Comparison of ENCODE assay signal across 8 mouse cellular contexts in genomic region chr7:144552274-144552673, GRCm38 (mm10). TPM values are rescaled to one million over a fixed set of nuclear protein-coding genes. Genes with fewer than 3 reads are reported as not detected.
DNase-seq lines count a peak whose midpoint lies in the region; ATAC-seq and TF ChIP-seq lines count a peak whose summit lies in the region.

No protein-coding gene starts in this region.

- no peak for TF ChIP-seq POLR2A in kidney, adult 2 months (IDR thresholded peaks at IDR 0.05; ENCODE audit: low read depth, low read length)

- peaks cover 17% of the 10 kb centered on the region for H3K4me1 ChIP-seq in kidney, adult 2 months (ENCODE audit: control insufficient read depth, insufficient read depth, low read length)
- peaks cover 29% of the 10 kb centered on the region for H3K4me1 ChIP-seq in embryonic facial prominence, embryonic 10.5 days
- H3K4me1 ChIP-seq in hindbrain, embryonic 14.5 days (replicated peaks; ENCODE audit: control insufficient read depth, insufficient read depth, low read length), result peaks cover 13% of the 10 kb centered on the region
- H3K4me1 ChIP-seq in midbrain, embryonic 14.5 days (ENCODE audit: control insufficient read depth, insufficient read depth, low read length), result peaks cover 16% of the 10 kb centered on the region

- H3K27me3 ChIP-seq in kidney, adult 2 months (replicated peaks; ENCODE audit: control insufficient read depth, insufficient read depth, low read length), result no peaks in the 10 kb centered on the region
- H3K27me3 ChIP-seq in embryonic facial prominence, embryonic 10.5 days (replicated peaks; ENCODE audit: low read depth, poor library complexity, severe bottlenecking), result peaks cover 16% of the 10 kb centered on the region
- peaks cover 5% of the 10 kb centered on the region; the same call in 1 of the 2 replicates for H3K27me3 ChIP-seq in hindbrain, embryonic 14.5 days (ENCODE audit: control insufficient read depth, insufficient read depth, low read length)
- no peaks in the 10 kb centered on the region for H3K27me3 ChIP-seq in midbrain, embryonic 14.5 days (ENCODE audit: control insufficient read depth, insufficient read depth, low read length)

- no peak for ATAC-seq in hindbrain, embryonic 14.5 days (ENCODE audit: low FRiP score)
- ATAC-seq in midbrain, embryonic 14.5 days (ENCODE audit: low FRiP score, low TSS enrichment), result no peak
- ATAC-seq in activated CD4-positive, CD25-positive, alpha-beta regulatory T cell, adult 4 months, result no peak

- DNase-seq in kidney, adult 2 months, result no peak
- DNase-seq in kidney, adult 8-10 months, result no peak
- DNase-seq in embryonic facial prominence, embryonic 10.5 days (ENCODE audit: low spot score), result no peak
- no peak for DNase-seq in hindbrain, embryonic 14.5 days (ENCODE audit: low spot score)
- no peak for DNase-seq in midbrain, embryonic 14.5 days
- DNase-seq in B cell, adult 2 months, result no peak
- DNase-seq in adrenal gland, postnatal 4 days (ENCODE audit: low spot score in 2 of 2), result no peak

- H3K36me3 ChIP-seq in kidney, adult 2 months (ENCODE audit: control insufficient read depth, insufficient read depth, low read length), result no peaks in the 10 kb centered on the region; the same call in 1 of the 2 replicates
- H3K36me3 ChIP-seq in embryonic facial prominence, embryonic 10.5 days (replicated peaks), result peaks cover 48% of the 10 kb centered on the region
- H3K36me3 ChIP-seq in hindbrain, embryonic 14.5 days (replicated peaks; ENCODE audit: control insufficient read depth, insufficient read depth), result peaks cover 21% of the 10 kb centered on the region
- peaks cover 30% of the 10 kb centered on the region for H3K36me3 ChIP-seq in midbrain, embryonic 14.5 days (ENCODE audit: control insufficient read depth, insufficient read depth, low read length)

- no peak overlapping the region for H3K27ac ChIP-seq in kidney, adult 2 months (ENCODE audit: insufficient read depth, low read depth, low read length)
- no peak overlapping the region for H3K27ac ChIP-seq in embryonic facial prominence, embryonic 10.5 days (replicated peaks)
- no peak overlapping the region for H3K27ac ChIP-seq in hindbrain, embryonic 14.5 days
- H3K27ac ChIP-seq in midbrain, embryonic 14.5 days (replicated peaks; ENCODE audit: low read depth, low read length), result no peak overlapping the region

- 76% methylated on average over 8 of the region's 8 CpGs for WGBS in kidney, adult 2 months
- 90% methylated on average over 8 of the region's 8 CpGs for WGBS in embryonic facial prominence, embryonic 10.5 days
- 89% methylated on average over 8 of the region's 8 CpGs for WGBS in hindbrain, embryonic 14.5 days
- 89% methylated on average over 8 of the region's 8 CpGs for WGBS in midbrain, embryonic 14.5 days

- no peaks in the 10 kb centered on the region for H3K9me3 ChIP-seq in embryonic facial prominence, embryonic 10.5 days
- no peaks in the 10 kb centered on the region for H3K9me3 ChIP-seq in hindbrain, embryonic 14.5 days (ENCODE audit: control insufficient read depth, low read length)
- no peaks in the 10 kb centered on the region for H3K9me3 ChIP-seq in midbrain, embryonic 14.5 days (ENCODE audit: control insufficient read depth, low read length)

- peak overlapping the region; percentile 94; the same call in 1 of the 2 replicates for H3K4me3 ChIP-seq in kidney, adult 2 months (ENCODE audit: insufficient read depth, low read depth, low read length)
- H3K4me3 ChIP-seq in embryonic facial prominence, embryonic 10.5 days, result peak overlapping the region; percentile 86
- peak overlapping the region; percentile 96 for H3K4me3 ChIP-seq in hindbrain, embryonic 14.5 days (replicated peaks; ENCODE audit: low read length)
- H3K4me3 ChIP-seq in midbrain, embryonic 14.5 days (replicated peaks; ENCODE audit: low read depth, low read length), result peak overlapping the region; percentile 96

- no peak for TF ChIP-seq CTCF in kidney, adult 2 months (conservative IDR thresholded peaks at IDR 0.05; ENCODE audit: insufficient read depth, insufficient read length, low read depth, low read length)

- peak overlapping the region; percentile 94 for H3K9ac ChIP-seq in hindbrain, embryonic 14.5 days
- peak overlapping the region; percentile 93 for H3K9ac ChIP-seq in midbrain, embryonic 14.5 days (replicated peaks; ENCODE audit: low read length)

- H3K4me2 ChIP-seq in hindbrain, embryonic 14.5 days (replicated peaks), result peak overlapping the region; percentile 82
- H3K4me2 ChIP-seq in midbrain, embryonic 14.5 days (ENCODE audit: low read length), result peak overlapping the region; percentile 74

RNA-seq across cellular contexts. Expression of gene Ppfia1, which starts 1.3 kb away (rescaled TPM):
- 43.8 and 44.9 TPM in 2 replicates for polyA plus RNA-seq in kidney, adult 2 months (2012; rRNA removed)
- polyA plus RNA-seq in embryonic facial prominence, embryonic 10.5 days (2016; fragmentation: Nextera tagmentation; extraction: Ambion mirVana), result 44.3 and 44.6 TPM in 2 replicates
- polyA plus RNA-seq in hindbrain, embryonic 14.5 days (2014; fragmentation: Nextera tagmentation; extraction: Ambion mirVana), result 26.0 and 29.3 TPM in 2 replicates
- 28.3 and 33.3 TPM in 2 replicates for polyA plus RNA-seq in midbrain, embryonic 14.5 days (2014; fragmentation: Nextera tagmentation; extraction: Ambion mirVana)
- 10 to 100 TPM; 24.3 to 24.7 TPM for polyA plus RNA-seq in activated CD4-positive, CD25-positive, alpha-beta regulatory T cell, adult 4 months (2017; shearing (Covaris generic))
- total RNA-seq in adrenal gland, postnatal 4 days (2021), result 10 to 100 TPM; 61.1 to 72.8 TPM

RNA-seq across cellular contexts. Expression of gene Fadd, which starts 30.0 kb away (rescaled TPM):
- 15.2 and 16.0 TPM in 2 replicates for polyA plus RNA-seq in kidney, adult 2 months (2012; rRNA removed)
- 10.7 and 12.0 TPM in 2 replicates for polyA plus RNA-seq in embryonic facial prominence, embryonic 10.5 days (2016; fragmentation: Nextera tagmentation; extraction: Ambion mirVana)
- polyA plus RNA-seq in hindbrain, embryonic 14.5 days (2014; fragmentation: Nextera tagmentation; extraction: Ambion mirVana), result 4.6 and 5.4 TPM in 2 replicates
- 4.2 and 6.1 TPM in 2 replicates for polyA plus RNA-seq in midbrain, embryonic 14.5 days (2014; fragmentation: Nextera tagmentation; extraction: Ambion mirVana)
- polyA plus RNA-seq in activated CD4-positive, CD25-positive, alpha-beta regulatory T cell, adult 4 months (2017; shearing (Covaris generic)), result 1 to 10 TPM; 6.2 to 6.6 TPM
- 10 to 100 TPM; 13.3 to 14.4 TPM for total RNA-seq in adrenal gland, postnatal 4 days (2021)
